Mouse (Mus musculus): ENCODE data around the gene Gltp. TPM values are rescaled to one million over a fixed set of nuclear protein-coding genes. Genes with fewer than 3 reads are reported as not detected.
A peak's percentile ranks its signal among the peaks of the same experiment; 100 is the strongest.

Gltp gene
- total and polyA plus RNA-seq, 3 experiments, result 23.8 to 90.4 (median 25.5) TPM

DNA sequence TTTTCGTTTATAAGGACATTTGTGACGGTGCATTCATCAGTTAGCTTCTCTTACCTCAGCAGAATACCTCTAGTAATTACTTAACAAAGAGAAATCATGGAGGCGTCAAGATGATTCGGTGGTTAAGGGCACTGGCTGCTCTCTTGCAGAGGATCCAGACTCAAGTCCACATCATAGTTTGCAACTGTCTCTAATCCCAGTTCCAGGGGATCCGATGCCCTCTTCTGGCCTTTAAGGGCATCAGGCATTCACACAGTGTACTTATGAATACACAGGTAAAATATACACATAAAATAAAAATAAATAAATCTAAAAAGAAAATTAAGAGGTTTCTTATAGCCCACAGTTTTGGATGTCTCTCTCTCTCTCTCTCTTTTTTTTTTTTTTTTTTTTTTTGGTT is 5.0 kb upstream of the Gltp start:
- H3K27me3 ChIP-seq (replicated peaks), result peaks cover 14% of the 10 kb centered on the region

DNA sequence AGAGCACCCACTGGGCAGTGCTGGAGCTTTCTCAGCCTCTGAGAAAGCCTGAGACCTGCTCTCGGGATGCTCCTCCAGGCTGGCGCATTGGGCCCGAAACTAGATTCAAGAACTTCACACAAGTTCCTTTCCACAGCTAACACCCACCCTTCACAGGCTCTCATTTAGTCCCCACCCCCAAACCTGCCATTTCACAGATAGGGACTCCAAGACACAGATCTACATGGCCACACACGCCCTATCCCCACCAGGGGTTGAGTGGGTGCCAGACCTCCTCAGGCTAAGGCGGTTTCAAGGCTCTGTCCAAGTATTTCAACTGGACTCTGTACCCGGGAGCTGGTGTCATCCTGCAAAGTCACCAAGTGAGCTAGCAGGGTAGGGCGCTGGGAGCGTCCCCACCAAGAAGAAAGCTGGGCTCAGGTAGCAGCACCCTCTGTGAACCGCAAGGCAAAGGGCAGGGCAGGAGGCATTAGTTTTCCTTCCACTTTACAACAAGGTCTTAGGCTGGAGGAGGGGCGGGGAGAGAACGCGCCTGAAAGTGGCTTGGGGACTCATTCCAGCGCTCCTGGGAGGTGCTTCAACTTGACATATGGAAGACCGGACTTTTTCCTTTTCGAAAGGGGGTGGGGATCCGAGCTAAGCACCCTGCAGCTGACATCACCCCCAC is 951 bp downstream of the Gltp start:
- H3K9ac ChIP-seq (ENCODE audit: insufficient read depth, low read depth), result peak overlapping the region; percentile 76
- in situ Hi-C loops (cut with MboI; ENCODE audit: low pct_ligation_motif_present, low pct_unique_long_range_greater_than_20kb, low sequenced_read_pairs), result loop anchor here (5.0 kb wide), 1 partner anchor 58 kb away; no protein-coding TSS in a partner anchor
- H3K4me2 ChIP-seq (ENCODE audit: insufficient read depth, low read depth, poor library complexity, severe bottlenecking), result peak overlapping the region; percentile 87
- peaks cover 19 to 50% of the 10 kb centered on the region in 2 experiments for H3K4me1 ChIP-seq (ENCODE audit: control insufficient read depth in 1 of 2, insufficient read depth in 2 of 2)
- H3K27me3 ChIP-seq (replicated peaks), result peaks cover 14% of the 10 kb centered on the region
- peak overlapping the region; percentile 79 to 94 (median 89) for H3K4me3 ChIP-seq (replicated peaks in 1 of 3; ENCODE audit: low read depth in 2 of 3, low read length in 2 of 3, poor library complexity in 1 of 3)
- H3K79me2 ChIP-seq (replicated peaks; ENCODE audit: control insufficient read depth, extremely low read depth, insufficient read depth, poor library complexity, severe bottlenecking), result no peaks in the 10 kb centered on the region; the same call in 1 of the 2 replicates
- H3K27ac ChIP-seq (ENCODE audit: insufficient read depth, low read depth), result no peak overlapping the region
- TF ChIP-seq CHD2 (IDR thresholded peaks at IDR 0.05; ENCODE audit: low read length) (0 out of 2 replicates have a peak, but pooled peaks have one; percentile 19), TCF12 (IDR thresholded peaks at IDR 0.05; ENCODE audit: low read depth, low read length) (0 out of 2 replicates have a peak, but pooled peaks have one; percentile 3), IRF4 (IDR thresholded peaks at IDR 0.05; ENCODE audit: low read depth, low read length) (no peak), MXI1 (IDR thresholded peaks at IDR 0.05; ENCODE audit: low read depth, low read length) (peak; percentile 36; the same call in 1 of the 2 replicates), POLR2AphosphoS2 (IDR thresholded peaks at IDR 0.05; ENCODE audit: low read depth, low read length) (no peak)
- DNase-seq (ENCODE audit: extremely low read depth), result peak; percentile 52
- H3K9me3 ChIP-seq (replicated peaks; ENCODE audit: low read length), result no peaks in the 10 kb centered on the region
- dilution Hi-C loops (cut with MboI; ENCODE audit: extremely low pct_ligation_motif_present, extremely low pct_unique_long_range_greater_than_20kb, low sequenced_read_pairs), result no loop called here
- H3K36me3 ChIP-seq (replicated peaks in 1 of 2; ENCODE audit: control insufficient read depth in 1 of 2, insufficient read depth in 1 of 2, low read length in 1 of 2), result peaks cover 0 to 18% of the 10 kb centered on the region in 2 experiments

More for the DNA sequence above, 5.0 kb upstream of the Gltp start:
- Histone ChIP-seq H3K9me3 (replicated peaks; ENCODE audit: low read length) (no peaks in the 10 kb centered on the region), H3K4me1 (ENCODE audit: control insufficient read depth in 1 of 2, insufficient read depth in 2 of 2) (peaks cover 4 to 8% of the 10 kb centered on the region in 2 experiments; a peak in 3 of 4 replicates), H3K36me3 (replicated peaks in 1 of 2; ENCODE audit: control insufficient read depth in 1 of 2, insufficient read depth in 1 of 2, low read length in 1 of 2) (no peaks in the 10 kb centered on the region), H3K4me3 (replicated peaks in 1 of 3; ENCODE audit: low read depth in 2 of 3, low read length in 2 of 3, poor library complexity in 1 of 3) (no peak overlapping the region), H3K79me2 (replicated peaks; ENCODE audit: control insufficient read depth, extremely low read depth, insufficient read depth, poor library complexity, severe bottlenecking) (no peaks in the 10 kb centered on the region), H3K9ac (ENCODE audit: insufficient read depth, low read depth) (no peak overlapping the region), H3K27ac (ENCODE audit: insufficient read depth, low read depth) (no peak overlapping the region), H3K4me2 (ENCODE audit: insufficient read depth, low read depth, poor library complexity, severe bottlenecking) (no peak overlapping the region)
- dilution Hi-C loops (cut with MboI; ENCODE audit: extremely low pct_ligation_motif_present, extremely low pct_unique_long_range_greater_than_20kb, low sequenced_read_pairs), result no loop called here
- peak; percentile 38 for DNase-seq (ENCODE audit: extremely low read depth)
- in situ Hi-C loops (cut with MboI; ENCODE audit: low pct_ligation_motif_present, low pct_unique_long_range_greater_than_20kb, low sequenced_read_pairs), result no loop called here
- TF ChIP-seq ZC3H11A (IDR thresholded peaks at IDR 0.05; ENCODE audit: low read depth, low read length) (no peak), CTCF (conservative IDR thresholded peaks at IDR 0.05 in 1 of 2, IDR thresholded peaks at IDR 0.05 in 1 of 2; ENCODE audit: low read depth in 2 of 2, low read length in 2 of 2) (peak in 1 of 2 experiments; percentile 57; a peak in 2 of 4 replicates), PAX5 (IDR thresholded peaks at IDR 0.05; ENCODE audit: low read length) (no peak), SMC3 (IDR thresholded peaks at IDR 0.05; ENCODE audit: low read depth, low read length) (peak; percentile 53), RAD21 (IDR thresholded peaks at IDR 0.05; ENCODE audit: low read depth, low read length) (peak; percentile 42)

DNA sequence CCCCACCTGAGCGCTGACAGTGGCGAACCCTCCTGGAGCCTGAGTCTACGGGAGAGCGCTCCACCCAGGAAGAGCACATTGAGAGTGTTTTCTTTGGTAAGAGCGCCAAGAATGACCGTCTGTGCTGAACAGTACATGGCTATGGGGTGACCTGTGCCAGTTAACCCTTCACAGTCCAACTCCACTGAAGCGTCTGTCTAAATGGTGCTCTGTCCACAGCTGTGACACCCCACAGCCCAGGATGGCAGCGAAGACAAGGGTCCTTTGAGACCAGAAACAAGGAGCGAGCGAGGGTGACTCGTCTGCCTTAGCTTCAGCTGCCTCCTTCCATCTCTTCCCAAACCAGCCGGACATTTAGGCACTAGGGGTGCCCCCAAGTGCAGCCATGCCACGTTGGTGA is 2.1 kb downstream of the Gltp start:
- Histone ChIP-seq H3K4me1 (ENCODE audit: control insufficient read depth in 1 of 2, insufficient read depth in 2 of 2) (peaks cover 19 to 59% of the 10 kb centered on the region in 2 experiments), H3K9me3 (replicated peaks; ENCODE audit: low read length) (no peaks in the 10 kb centered on the region), H3K9ac (ENCODE audit: insufficient read depth, low read depth) (no peak overlapping the region), H3K27ac (ENCODE audit: insufficient read depth, low read depth) (no peak overlapping the region), H3K27me3 (replicated peaks) (peaks cover 8% of the 10 kb centered on the region), H3K4me2 (ENCODE audit: insufficient read depth, low read depth, poor library complexity, severe bottlenecking) (no peak overlapping the region), H3K36me3 (replicated peaks in 1 of 2; ENCODE audit: control insufficient read depth in 1 of 2, insufficient read depth in 1 of 2, low read length in 1 of 2) (peaks cover 0 to 26% of the 10 kb centered on the region in 2 experiments), H3K79me2 (replicated peaks; ENCODE audit: control insufficient read depth, extremely low read depth, insufficient read depth, poor library complexity, severe bottlenecking) (peaks cover 3% of the 10 kb centered on the region; the same call in 1 of the 2 replicates), H3K4me3 (replicated peaks in 1 of 3; ENCODE audit: low read depth in 2 of 3, low read length in 2 of 3, poor library complexity in 1 of 3) (no peak overlapping the region)
- in situ Hi-C loops (cut with MboI; ENCODE audit: low pct_ligation_motif_present, low pct_unique_long_range_greater_than_20kb, low sequenced_read_pairs) (no loop called here), dilution Hi-C loops (cut with MboI; ENCODE audit: extremely low pct_ligation_motif_present, extremely low pct_unique_long_range_greater_than_20kb, low sequenced_read_pairs) (no loop called here)
- no peak for TF ChIP-seq ZKSCAN1 (IDR thresholded peaks at IDR 0.05; ENCODE audit: borderline replicate concordance, low read depth, low read length)
- no peak for TF ChIP-seq MYC (IDR thresholded peaks at IDR 0.05; ENCODE audit: low read depth, low read length)
- TF ChIP-seq NELFE (IDR thresholded peaks at IDR 0.05; ENCODE audit: low read depth, low read length), result no peak
- no peak for TF ChIP-seq KAT2A (IDR thresholded peaks at IDR 0.05; ENCODE audit: insufficient replicate concordance, low read length)
- no peak for TF ChIP-seq TBP (conservative IDR thresholded peaks at IDR 0.05; ENCODE audit: low read depth, low read length)
- no peak for TF ChIP-seq JUN (IDR thresholded peaks at IDR 0.05; ENCODE audit: insufficient read depth, low read depth, low read length)
- TF ChIP-seq ETS1 (conservative IDR thresholded peaks at IDR 0.05; ENCODE audit: low read depth, low read length), result no peak
- TF ChIP-seq SMC3 (IDR thresholded peaks at IDR 0.05; ENCODE audit: low read depth, low read length), result no peak
- TF ChIP-seq UBTF (IDR thresholded peaks at IDR 0.05; ENCODE audit: low read depth, low read length), result no peak
- no peak for TF ChIP-seq ZC3H11A (IDR thresholded peaks at IDR 0.05; ENCODE audit: low read depth, low read length)
- no peak for TF ChIP-seq RCOR1 (conservative IDR thresholded peaks at IDR 0.05; ENCODE audit: low read depth, low read length)
- TF ChIP-seq USF2 (conservative IDR thresholded peaks at IDR 0.05; ENCODE audit: low read depth, low read length), result no peak
- no peak for DNase-seq (ENCODE audit: extremely low read depth)

All from CH12.LX (cell line).